Mouse (Mus musculus) B cell, adult (primary cell): ENCODE measurements around the gene Olfr399. TPM values are rescaled to one million over a fixed set of nuclear protein-coding genes. Genes with fewer than 3 reads are reported as not detected.

Experiments used
- total RNA-seq: library from RNA; stranded (reverse); gene quantifications from 4 replicates; pipeline ENCODE4 v1.2.4, GENCODE M21; 2023; ENCODE audit not compliant: inconsistent age

Olfr399 gene
- not detected in 4 replicates for total RNA-seq

GRCm38 (mm10) chr11:74056451-74056850 lies at the start of gene Olfr399, which contains the start of gene Olfr139:
TSS of gene Olfr399 (minus strand) at chr11:74056615.
TSS of gene Olfr139 (minus strand) at chr11:74056551.

GRCm38 (mm10) chr11:74069655-74070054 lies 13.2 kb upstream of the Olfr399 start, which contains the start of gene Zfp616:
TSS of gene Zfp616 (plus strand) at chr11:74069955.

Other genes with a start within 250 kb of the Olfr399 start
- gene Olfr392, start 239.6 kb downstream of the Olfr399 start, total RNA-seq = not detected in 4 replicates
- gene Olfr393, start 205.2 kb downstream of the Olfr399 start, total RNA-seq = not detected in 4 replicates
- gene Olfr394, start 165.8 kb downstream of the Olfr399 start, total RNA-seq = not detected in 4 replicates
- not detected in 4 replicates for gene Olfr395, start 147.3 kb downstream of the Olfr399 start, total RNA-seq
- not detected in 4 replicates for gene Olfr23, start 119.9 kb downstream of the Olfr399 start, total RNA-seq
- gene Olfr397, start 95.8 kb downstream of the Olfr399 start, total RNA-seq = not detected in 4 replicates
- gene Olfr398, start 66.2 kb downstream of the Olfr399 start, total RNA-seq = not detected in 4 replicates
- not detected in 4 replicates for gene Olfr139, start 64 bp downstream of the Olfr399 start, total RNA-seq
- not detected in 4 replicates for gene Zfp616, start 13.3 kb upstream of the Olfr399 start, total RNA-seq
- gene Olfr401, start 57.1 kb upstream of the Olfr399 start, total RNA-seq = not detected in 4 replicates
- not detected in 4 replicates for gene Olfr402, start 96.9 kb upstream of the Olfr399 start, total RNA-seq
- gene Olfr403, start 129.6 kb upstream of the Olfr399 start, total RNA-seq = not detected in 4 replicates
- gene Olfr43, start 154.8 kb upstream of the Olfr399 start, total RNA-seq = not detected in 4 replicates
- gene Olfr406, start 203.2 kb upstream of the Olfr399 start, total RNA-seq = not detected in 4 replicates
- gene Olfr59, start 227.1 kb upstream of the Olfr399 start, total RNA-seq = not detected in 4 replicates